Mouse (Mus musculus) liver, embryonic 14.5 days (tissue): ENCODE results near the gene Limk2.

Source experiments
- CTCF ChIP-seq: IDR thresholded peaks from 2 replicates; pipeline ENCODE4 v1.5.1; 2016; ENCODE audit warnings: antibody characterized with exemption, low read depth, control low read depth
- EP300 ChIP-seq: IDR thresholded peaks from 2 replicates; pipeline ENCODE4 v1.6.1; 2016; ENCODE audit warnings: antibody characterized with exemption, low read depth

DNA sequence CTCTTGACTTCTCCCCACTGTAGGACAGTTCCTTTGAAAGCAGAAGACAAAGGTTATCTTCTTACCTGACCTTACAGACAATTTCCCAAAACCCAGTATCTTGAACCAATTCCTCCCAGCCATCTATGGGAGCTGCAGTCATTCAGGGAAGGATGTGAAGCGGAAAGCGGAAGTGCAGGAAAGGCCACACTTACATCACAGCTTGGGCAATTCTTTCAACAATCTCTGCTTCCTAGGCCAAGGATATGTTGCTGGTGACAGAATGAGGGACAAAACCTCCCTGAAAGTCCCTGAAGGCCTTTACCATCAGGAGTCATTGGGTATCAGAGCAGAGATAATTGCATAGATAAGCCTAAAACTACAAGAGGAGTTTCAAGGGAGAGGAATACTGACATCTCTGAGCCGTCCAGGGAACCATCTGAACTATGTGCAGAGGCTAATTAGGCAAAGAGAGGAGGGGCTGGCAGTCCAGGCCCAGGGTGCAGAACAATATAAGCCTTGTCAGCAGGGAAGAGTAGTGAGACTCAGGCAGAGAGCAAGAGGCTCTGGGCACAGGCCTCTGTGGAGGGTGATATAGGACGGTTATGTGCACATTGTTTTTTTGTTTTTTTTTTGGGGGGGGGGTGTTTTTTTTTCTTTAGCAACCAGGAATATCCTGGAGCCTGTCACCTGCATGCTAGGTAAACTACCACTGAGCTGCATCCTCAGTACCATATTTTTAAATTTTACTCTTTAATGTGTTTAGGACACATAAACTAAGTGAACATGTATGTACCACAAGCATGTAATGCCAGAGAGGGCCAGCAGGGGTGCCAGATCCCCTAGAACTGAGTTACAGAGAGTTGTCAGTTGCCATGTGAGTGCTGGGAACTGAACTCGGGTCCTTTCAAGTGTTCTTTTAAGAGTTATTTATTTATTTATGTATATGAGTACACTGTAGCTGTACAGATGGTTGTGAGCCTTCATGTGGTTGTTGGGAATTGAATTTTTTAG is 26.1 kb downstream of the Limk2 start:
- TF ChIP-seq CTCF = peak; percentile 44
- no peak for TF ChIP-seq EP300
